Mouse (Mus musculus): Measurements from ENCODE around the gene Cyp2j6. TPM values are rescaled to one million over a fixed set of nuclear protein-coding genes. Genes with fewer than 3 reads are reported as not detected.
A peak's percentile ranks its signal among the peaks of the same experiment; 100 is the strongest.

The Cyp2j6 gene
- total and polyA plus RNA-seq, 2 experiments, result 14.0 to 56.9 TPM

GRCm38 (mm10) chr4:96545976-96546375, 7.5 kb downstream of the Cyp2j6 start:
- Histone ChIP-seq H3K9ac (ENCODE audit: low read depth, low read length) (no peak overlapping the region), H3K79me2 (ENCODE audit: control insufficient read depth, insufficient read depth, low read length) (no peaks in the 10 kb centered on the region), H3K4me3 (ENCODE audit: insufficient read depth, low read depth, low read length) (no peak overlapping the region), H3K36me3 (ENCODE audit: control insufficient read depth, insufficient read depth, low read length) (no peaks in the 10 kb centered on the region; the same call in 1 of the 2 replicates), H3K27ac (replicated peaks; ENCODE audit: insufficient read depth, low read depth, low read length) (no peak overlapping the region), H3K27me3 (ENCODE audit: control insufficient read depth, insufficient read depth, low read length) (no peaks in the 10 kb centered on the region), H3K4me1 (ENCODE audit: control insufficient read depth, insufficient read depth, low read length) (no peaks in the 10 kb centered on the region)
- 94% methylated on average over 1 of the region's 1 CpGs for WGBS
- no peak for TF ChIP-seq POLR2A (IDR thresholded peaks at IDR 0.05; ENCODE audit: extremely low read depth, insufficient read depth, low read length)
- no peak for TF ChIP-seq CTCF (IDR thresholded peaks at IDR 0.05; ENCODE audit: low read depth, low read length)
- DNase-seq (ENCODE audit: extremely low read depth, low read depth, low spot score), result no peak

GRCm38 (mm10) chr4:96525772-96526171, 27.7 kb downstream of the Cyp2j6 start:
- Histone ChIP-seq H3K27me3 (ENCODE audit: control insufficient read depth, insufficient read depth, low read length) (no peaks in the 10 kb centered on the region), H3K9ac (ENCODE audit: low read depth, low read length) (no peak overlapping the region), H3K4me3 (ENCODE audit: insufficient read depth, low read depth, low read length) (no peak overlapping the region), H3K79me2 (ENCODE audit: control insufficient read depth, insufficient read depth, low read length) (no peaks in the 10 kb centered on the region), H3K27ac (replicated peaks; ENCODE audit: insufficient read depth, low read depth, low read length) (no peak overlapping the region), H3K4me1 (ENCODE audit: control insufficient read depth, insufficient read depth, low read length) (no peaks in the 10 kb centered on the region; the same call in 1 of the 2 replicates), H3K36me3 (ENCODE audit: control insufficient read depth, insufficient read depth, low read length) (peaks cover 49% of the 10 kb centered on the region)
- TF ChIP-seq POLR2A (IDR thresholded peaks at IDR 0.05; ENCODE audit: extremely low read depth, insufficient read depth, low read length), result no peak
- 0 out of 2 replicates have a peak, but pooled peaks have one; percentile 1 for TF ChIP-seq CTCF (IDR thresholded peaks at IDR 0.05; ENCODE audit: low read depth, low read length)
- no peak for DNase-seq (ENCODE audit: extremely low read depth, low read depth, low spot score)
- 24% methylated on average over 1 of the region's 1 CpGs for WGBS

GRCm38 (mm10) chr4:96522256-96522655, 31.2 kb downstream of the Cyp2j6 start:
- Histone ChIP-seq H3K4me1 (ENCODE audit: control insufficient read depth, insufficient read depth, low read length) (no peaks in the 10 kb centered on the region; the same call in 1 of the 2 replicates), H3K27me3 (ENCODE audit: control insufficient read depth, insufficient read depth, low read length) (no peaks in the 10 kb centered on the region), H3K4me3 (ENCODE audit: insufficient read depth, low read depth, low read length) (no peak overlapping the region), H3K79me2 (ENCODE audit: control insufficient read depth, insufficient read depth, low read length) (no peaks in the 10 kb centered on the region), H3K9ac (ENCODE audit: low read depth, low read length) (no peak overlapping the region), H3K36me3 (ENCODE audit: control insufficient read depth, insufficient read depth, low read length) (peaks cover 51% of the 10 kb centered on the region), H3K27ac (replicated peaks; ENCODE audit: insufficient read depth, low read depth, low read length) (no peak overlapping the region)
- peak; percentile 35 for DNase-seq (ENCODE audit: extremely low read depth, low read depth, low spot score)
- TF ChIP-seq CTCF (IDR thresholded peaks at IDR 0.05; ENCODE audit: low read depth, low read length) (no peak), POLR2A (IDR thresholded peaks at IDR 0.05; ENCODE audit: extremely low read depth, insufficient read depth, low read length) (no peak)
- WGBS, result 24% methylated on average over 2 of the region's 2 CpGs

GRCm38 (mm10) chr4:96510083-96510482, 43.4 kb downstream of the Cyp2j6 start:
- 86% methylated on average over 3 of the region's 3 CpGs for WGBS
- DNase-seq (ENCODE audit: extremely low read depth, low read depth, low spot score), result no peak
- H3K36me3 ChIP-seq (ENCODE audit: control insufficient read depth, insufficient read depth, low read length), result no peaks in the 10 kb centered on the region
- no peaks in the 10 kb centered on the region for H3K27me3 ChIP-seq (ENCODE audit: control insufficient read depth, insufficient read depth, low read length)
- no peak overlapping the region for H3K9ac ChIP-seq (ENCODE audit: low read depth, low read length)
- no peak overlapping the region for H3K4me3 ChIP-seq (ENCODE audit: insufficient read depth, low read depth, low read length)
- H3K4me1 ChIP-seq (ENCODE audit: control insufficient read depth, insufficient read depth, low read length), result no peaks in the 10 kb centered on the region
- no peaks in the 10 kb centered on the region for H3K79me2 ChIP-seq (ENCODE audit: control insufficient read depth, insufficient read depth, low read length)
- TF ChIP-seq CTCF (IDR thresholded peaks at IDR 0.05; ENCODE audit: low read depth, low read length) (no peak), POLR2A (IDR thresholded peaks at IDR 0.05; ENCODE audit: extremely low read depth, insufficient read depth, low read length) (no peak)
- H3K27ac ChIP-seq (replicated peaks; ENCODE audit: insufficient read depth, low read depth, low read length), result no peak overlapping the region

GRCm38 (mm10) chr4:96507286-96507685, 46.2 kb downstream of the Cyp2j6 start, which contains the start of gene Cyp2j8:
Gene Cyp2j8, minus strand, starts transcription at chr4:96507386.
- TF ChIP-seq POLR2A (IDR thresholded peaks at IDR 0.05; ENCODE audit: extremely low read depth, insufficient read depth, low read length) (no peak), CTCF (IDR thresholded peaks at IDR 0.05; ENCODE audit: low read depth, low read length) (no peak)
- 73% methylated on average over 1 of the region's 1 CpGs for WGBS
- no peak within 1 kb of the TSS for H3K27ac ChIP-seq (replicated peaks; ENCODE audit: insufficient read depth, low read depth, low read length)
- H3K9ac ChIP-seq (ENCODE audit: low read depth, low read length), result no peak within 1 kb of the TSS
- no peak within 1 kb of the TSS for H3K4me3 ChIP-seq (ENCODE audit: insufficient read depth, low read depth, low read length)
- DNase-seq (ENCODE audit: extremely low read depth, low read depth, low spot score), result no peak
- no peaks in the 10 kb centered on the region for H3K4me1 ChIP-seq (ENCODE audit: control insufficient read depth, insufficient read depth, low read length)
- no peaks in the 10 kb centered on the region for H3K27me3 ChIP-seq (ENCODE audit: control insufficient read depth, insufficient read depth, low read length)
- H3K36me3 ChIP-seq (ENCODE audit: control insufficient read depth, insufficient read depth, low read length), result no peaks in the 10 kb centered on the region
- no peaks in the 10 kb centered on the region for H3K79me2 ChIP-seq (ENCODE audit: control insufficient read depth, insufficient read depth, low read length)

Other genes with a start within 250 kb of the Cyp2j6 start
- not detected in 2 replicates for gene Cyp2j11, start 205.0 kb downstream of the Cyp2j6 start, total RNA-seq (2014; rRNA removed)
- gene Cyp2j11, start 205.0 kb downstream of the Cyp2j6 start, polyA plus RNA-seq (2012; rRNA removed), result not detected in 2 replicates
- gene Cyp2j8, start 46.3 kb downstream of the Cyp2j6 start, total RNA-seq (2014; rRNA removed), result 0.13 and 0.18 TPM in 2 replicates
- gene Cyp2j8, start 46.3 kb downstream of the Cyp2j6 start, polyA plus RNA-seq (2012; rRNA removed), result 0.09 TPM in 1 of 2 replicates, not detected in the other
- gene Cyp2j9, start 37.9 kb upstream of the Cyp2j6 start, total RNA-seq (2014; rRNA removed), result 8.4 and 9.1 TPM in 2 replicates
- 3.5 and 6.0 TPM in 2 replicates for gene Cyp2j9, start 37.9 kb upstream of the Cyp2j6 start, polyA plus RNA-seq (2012; rRNA removed)
- 677 and 909 TPM in 2 replicates for gene Cyp2j5, start 110.5 kb upstream of the Cyp2j6 start, total RNA-seq (2014; rRNA removed)
- gene Cyp2j5, start 110.5 kb upstream of the Cyp2j6 start, polyA plus RNA-seq (2012; rRNA removed), result 128 and 170 TPM in 2 replicates
- gene Gm12695, start 231.5 kb upstream of the Cyp2j6 start, total RNA-seq (2014; rRNA removed), result not detected in 2 replicates
- gene Gm12695, start 231.5 kb upstream of the Cyp2j6 start, polyA plus RNA-seq (2012; rRNA removed), result not detected in 2 replicates

Measured in liver, adult 2 months (tissue).